Mouse (Mus musculus): ENCODE data around the gene Tmem102. TPM values are rescaled to one million over a fixed set of nuclear protein-coding genes. Genes with fewer than 3 reads are reported as not detected.
A peak's percentile ranks its signal among the peaks of the same experiment; 100 is the strongest.

The Tmem102 gene
- 0.42 and 1.2 TPM in 2 replicates for polyA plus RNA-seq (2016; fragmentation: Nextera tagmentation; extraction: Ambion mirVana)

GRCm38 (mm10) chr11:69804972-69805909 is at the start of gene Tmem102:
Gene Tmem102, minus strand, starts transcription at chr11:69805624.
- Histone ChIP-seq H3K4me3 (0 out of 2 replicates have a peak within 1 kb of the TSS, but pooled peaks have one; percentile 58), H3K27me3 (peaks cover 70% of the 10 kb centered on the region), H3K36me3 (no peaks in the 10 kb centered on the region), H3K4me2 (replicated peaks) (peak within 1 kb of the TSS; percentile 96), H3K9ac (replicated peaks) (no peak within 1 kb of the TSS), H3K9me3 (no peaks in the 10 kb centered on the region), H3K4me1 (peaks cover 49% of the 10 kb centered on the region), H3K27ac (replicated peaks) (no peak within 1 kb of the TSS)
- WGBS = 3% methylated on average over 29 of the region's 29 CpGs
- no peak for ATAC-seq (ENCODE audit: low FRiP score, low read depth)

DNA sequence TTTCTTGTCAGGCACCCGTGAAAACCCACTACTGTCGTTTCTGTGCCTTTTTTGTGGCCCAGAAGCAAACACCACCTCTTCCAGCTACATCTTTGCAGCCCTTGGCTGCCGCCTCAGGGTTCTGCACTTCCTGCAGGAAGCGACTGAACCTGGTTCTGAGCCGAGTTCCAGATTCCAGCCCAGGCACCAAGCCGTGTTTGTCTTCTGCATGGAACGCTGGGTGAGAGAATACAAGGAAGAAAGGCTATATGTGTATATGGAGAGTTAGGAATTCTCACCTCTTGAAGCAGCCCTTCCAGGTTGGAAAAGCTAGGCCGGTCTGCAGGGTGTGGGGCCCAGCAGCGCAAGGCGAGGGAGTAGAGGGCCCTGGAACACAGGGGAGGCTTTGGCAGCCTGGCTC is 49.3 kb upstream of the Tmem102 start:
- WGBS = 87% methylated on average over 10 of the region's 10 CpGs
- no peak for ATAC-seq (ENCODE audit: low FRiP score, low read depth)
- Histone ChIP-seq H3K27ac (replicated peaks) (0 out of 2 replicates have a peak overlapping the region, but pooled peaks have one; percentile 35), H3K9ac (replicated peaks) (no peak overlapping the region), H3K4me1 (0 out of 2 replicates have a peak, but pooled peaks cover 7% of the 10 kb centered on the region), H3K36me3 (peaks cover 26% of the 10 kb centered on the region), H3K9me3 (no peaks in the 10 kb centered on the region), H3K4me3 (no peak overlapping the region), H3K4me2 (replicated peaks) (no peak overlapping the region), H3K27me3 (peaks cover 27% of the 10 kb centered on the region)

DNA sequence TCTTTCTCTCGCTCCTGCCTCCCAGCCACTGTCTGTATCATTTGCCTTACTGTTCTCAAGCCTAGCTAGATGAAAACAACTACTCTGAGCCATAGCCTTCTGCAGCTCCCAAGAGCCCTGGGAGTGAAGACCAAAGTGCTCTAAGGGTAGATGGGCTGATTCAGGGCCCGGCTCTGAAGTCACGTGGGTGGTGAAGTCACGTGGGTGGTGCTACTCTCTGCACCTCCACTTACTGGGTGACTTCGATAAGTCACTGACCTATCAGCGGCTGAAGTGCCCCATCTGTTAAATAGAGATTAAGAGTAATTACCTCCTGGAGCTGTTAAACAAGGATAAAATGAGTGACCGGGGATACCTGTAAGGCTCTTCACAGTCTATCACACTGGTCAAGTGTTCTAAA is 48.6 kb upstream of the Tmem102 start:
- no peak for ATAC-seq (ENCODE audit: low FRiP score, low read depth)
- H3K9me3 ChIP-seq = no peaks in the 10 kb centered on the region
- 80% methylated on average over 7 of the region's 7 CpGs for WGBS

DNA sequence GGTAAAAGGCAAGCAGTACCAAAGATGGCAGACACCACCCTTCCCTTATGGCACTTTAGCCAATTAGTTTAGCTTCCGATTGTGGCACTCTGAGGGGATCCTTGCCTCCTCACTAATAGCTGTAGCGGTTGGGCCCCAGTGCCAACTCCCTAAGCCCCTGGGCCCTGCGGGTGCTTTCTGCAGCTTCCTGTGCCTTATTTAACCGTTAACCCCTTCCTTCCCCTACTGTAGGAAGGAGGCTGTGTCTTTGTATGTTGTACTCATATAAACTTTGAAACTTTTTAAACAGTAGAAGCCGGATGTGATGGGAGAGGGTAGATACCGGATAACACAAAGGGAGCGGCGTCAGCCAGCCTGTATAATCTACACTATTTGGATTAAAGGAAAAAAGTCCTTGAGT is 45.3 kb upstream of the Tmem102 start:
- no peaks in the 10 kb centered on the region for H3K9me3 ChIP-seq
- no peak overlapping the region for H3K4me2 ChIP-seq (replicated peaks)
- ATAC-seq (ENCODE audit: low FRiP score, low read depth) = no peak
- H3K27me3 ChIP-seq = 0 out of 2 replicates have a peak, but pooled peaks cover 3% of the 10 kb centered on the region
- 81% methylated on average over 8 of the region's 8 CpGs for WGBS
- H3K4me3 ChIP-seq = no peak overlapping the region
- H3K9ac ChIP-seq (replicated peaks) = no peak overlapping the region
- no peak overlapping the region for H3K27ac ChIP-seq (replicated peaks)
- H3K4me1 ChIP-seq = peaks cover 25% of the 10 kb centered on the region
- H3K36me3 ChIP-seq = peaks cover 46% of the 10 kb centered on the region

More for the DNA sequence above, 48.6 kb upstream of the Tmem102 start:
- Histone ChIP-seq H3K27me3 (peaks cover 20% of the 10 kb centered on the region), H3K4me3 (no peak overlapping the region), H3K4me1 (0 out of 2 replicates have a peak, but pooled peaks cover 7% of the 10 kb centered on the region), H3K36me3 (peaks cover 33% of the 10 kb centered on the region), H3K4me2 (replicated peaks) (no peak overlapping the region), H3K27ac (replicated peaks) (0 out of 2 replicates have a peak overlapping the region, but pooled peaks have one; percentile 2), H3K9ac (replicated peaks) (no peak overlapping the region)

DNA sequence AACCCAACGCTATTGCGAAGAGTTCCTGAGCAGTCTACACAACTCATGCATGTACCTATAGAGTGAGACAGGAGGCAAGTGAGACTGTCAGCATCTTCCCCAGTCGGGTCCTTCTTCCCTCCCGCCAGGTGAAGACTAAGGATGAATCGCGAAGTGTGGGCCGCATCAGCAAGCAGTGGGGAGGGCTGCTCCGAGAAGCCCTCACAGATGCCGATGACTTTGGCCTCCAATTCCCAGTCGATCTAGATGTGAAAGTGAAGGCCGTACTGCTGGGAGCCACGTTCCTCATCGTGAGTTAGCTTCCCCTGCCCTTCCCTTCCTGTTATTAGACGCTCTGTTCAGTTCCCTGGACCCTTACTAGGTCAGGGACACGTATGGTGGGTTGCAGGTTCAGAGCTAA is 44.5 kb upstream of the Tmem102 start:
- no peaks in the 10 kb centered on the region for H3K27me3 ChIP-seq
- 96% methylated on average over 15 of the region's 15 CpGs for WGBS
- no peak for ATAC-seq (ENCODE audit: low FRiP score, low read depth)

DNA sequence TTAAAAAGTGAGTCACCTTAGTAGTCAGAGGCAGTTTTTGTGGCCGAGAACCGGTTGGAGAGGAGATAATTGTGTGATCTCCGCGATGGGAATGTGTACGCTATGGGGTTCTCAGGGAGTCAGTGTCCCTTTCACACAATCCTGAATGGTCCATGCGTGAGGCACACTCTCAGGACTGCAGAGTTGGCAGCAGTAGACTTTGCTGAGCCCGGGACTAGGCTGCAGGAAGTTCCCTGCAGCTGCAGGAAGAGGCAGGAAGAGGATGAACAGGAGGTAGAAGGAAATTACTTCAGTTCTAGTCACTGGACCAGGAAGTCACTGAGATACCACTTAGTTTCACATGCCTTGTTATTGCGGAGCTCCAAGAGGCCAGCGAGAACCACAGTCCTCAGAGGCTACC is 43.7 kb upstream of the Tmem102 start:
- Histone ChIP-seq H3K9ac (replicated peaks) (no peak overlapping the region), H3K4me2 (replicated peaks) (no peak overlapping the region), H3K27me3 (no peaks in the 10 kb centered on the region), H3K9me3 (no peaks in the 10 kb centered on the region), H3K27ac (replicated peaks) (no peak overlapping the region), H3K4me1 (peaks cover 32% of the 10 kb centered on the region), H3K36me3 (peaks cover 46% of the 10 kb centered on the region), H3K4me3 (no peak overlapping the region)
- ATAC-seq (ENCODE audit: low FRiP score, low read depth) = no peak
- 93% methylated on average over 9 of the region's 9 CpGs for WGBS

More for the DNA sequence above, 44.5 kb upstream of the Tmem102 start:
- Histone ChIP-seq H3K4me3 (no peak overlapping the region), H3K4me1 (peaks cover 32% of the 10 kb centered on the region), H3K27ac (replicated peaks) (no peak overlapping the region), H3K9ac (replicated peaks) (no peak overlapping the region), H3K4me2 (replicated peaks) (no peak overlapping the region), H3K36me3 (peaks cover 46% of the 10 kb centered on the region), H3K9me3 (no peaks in the 10 kb centered on the region)

DNA sequence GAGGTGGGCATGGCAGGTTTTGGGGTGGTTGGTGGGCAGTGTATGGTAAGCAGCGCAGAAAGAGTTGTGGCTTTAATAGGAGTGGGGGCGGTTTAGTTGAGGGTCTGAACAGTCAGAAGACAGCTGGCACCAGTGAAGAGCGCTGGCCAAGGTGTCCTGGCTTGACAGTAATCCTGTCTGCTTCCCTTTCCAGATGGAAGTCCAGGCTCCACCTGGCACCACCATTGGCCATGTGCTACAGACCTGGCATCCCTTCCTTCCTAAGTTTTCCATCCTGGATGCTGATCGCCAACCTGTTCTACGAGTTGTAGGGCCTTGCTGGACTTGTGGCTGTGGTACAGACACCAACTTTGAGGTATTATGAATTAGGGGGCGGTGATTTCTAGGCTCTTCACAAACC is 42.6 kb upstream of the Tmem102 start:
- Histone ChIP-seq H3K27ac (replicated peaks) (0 out of 2 replicates have a peak overlapping the region, but pooled peaks have one; percentile 1), H3K9me3 (no peaks in the 10 kb centered on the region), H3K4me1 (peaks cover 32% of the 10 kb centered on the region), H3K27me3 (no peaks in the 10 kb centered on the region), H3K4me3 (peak overlapping the region; percentile 75; the same call in 1 of the 2 replicates), H3K9ac (replicated peaks) (0 out of 2 replicates have a peak overlapping the region, but pooled peaks have one; percentile 84), H3K4me2 (replicated peaks) (peak overlapping the region; percentile 70), H3K36me3 (peaks cover 46% of the 10 kb centered on the region)
- 95% methylated on average over 6 of the region's 6 CpGs for WGBS
- no peak for ATAC-seq (ENCODE audit: low FRiP score, low read depth)

DNA sequence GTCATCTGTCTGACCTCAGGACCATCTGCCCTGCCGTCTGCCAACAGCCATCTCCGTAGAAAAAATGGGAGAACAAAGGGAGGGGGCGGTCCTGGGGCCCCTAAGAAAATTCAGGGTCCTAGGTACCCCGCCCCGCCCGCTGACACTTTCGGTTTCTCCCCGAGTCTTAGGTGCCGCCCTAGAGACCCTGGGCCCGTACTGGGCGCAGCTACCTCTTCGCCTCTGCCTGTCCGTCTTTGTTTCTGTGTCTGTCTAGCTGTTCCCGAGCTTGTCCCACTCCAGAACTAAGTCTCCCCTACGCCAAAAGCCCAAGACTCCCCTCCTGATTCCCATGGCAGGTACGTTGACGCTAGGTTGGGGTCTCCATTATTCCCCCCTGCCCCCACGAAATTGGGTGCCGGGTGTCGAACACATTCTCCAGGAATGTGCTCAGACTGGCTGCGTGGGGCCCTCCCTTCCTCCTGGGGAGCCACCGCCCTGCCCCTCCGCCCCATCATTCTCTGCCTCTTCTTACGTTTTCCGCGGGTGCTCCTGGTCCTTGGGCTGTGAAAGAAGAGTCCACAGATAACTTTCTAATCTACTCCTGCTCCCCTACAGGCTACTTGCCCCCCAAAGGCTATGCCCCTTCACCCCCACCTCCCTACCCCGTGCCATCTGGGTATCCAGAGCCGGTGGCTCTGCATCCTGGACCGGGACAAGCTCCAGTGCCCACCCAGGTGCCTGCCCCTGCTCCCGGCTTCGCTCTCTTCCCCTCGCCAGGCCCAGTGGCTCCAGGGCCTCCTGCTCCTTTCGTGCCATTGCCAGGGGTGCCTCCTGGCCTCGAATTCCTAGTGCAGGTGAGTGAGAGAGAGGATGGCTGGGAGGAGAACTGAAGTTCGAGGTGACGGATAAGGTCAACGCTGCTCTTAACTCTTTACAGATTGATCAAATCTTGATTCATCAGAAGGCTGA is 41.6 kb upstream of the Tmem102 start:
- peak overlapping the region; percentile 75 for H3K4me3 ChIP-seq
- H3K27ac ChIP-seq (replicated peaks) = peak overlapping the region; percentile 95
- H3K9me3 ChIP-seq = no peaks in the 10 kb centered on the region
- peaks cover 32% of the 10 kb centered on the region for H3K4me1 ChIP-seq
- H3K4me2 ChIP-seq (replicated peaks) = peak overlapping the region; percentile 70
- peak; percentile 35 for ATAC-seq (ENCODE audit: low FRiP score, low read depth)
- 13% methylated on average over 36 of the region's 37 CpGs for WGBS
- peak overlapping the region; percentile 84 for H3K9ac ChIP-seq (replicated peaks)
- no peaks in the 10 kb centered on the region for H3K27me3 ChIP-seq
- H3K36me3 ChIP-seq = peaks cover 43% of the 10 kb centered on the region

DNA sequence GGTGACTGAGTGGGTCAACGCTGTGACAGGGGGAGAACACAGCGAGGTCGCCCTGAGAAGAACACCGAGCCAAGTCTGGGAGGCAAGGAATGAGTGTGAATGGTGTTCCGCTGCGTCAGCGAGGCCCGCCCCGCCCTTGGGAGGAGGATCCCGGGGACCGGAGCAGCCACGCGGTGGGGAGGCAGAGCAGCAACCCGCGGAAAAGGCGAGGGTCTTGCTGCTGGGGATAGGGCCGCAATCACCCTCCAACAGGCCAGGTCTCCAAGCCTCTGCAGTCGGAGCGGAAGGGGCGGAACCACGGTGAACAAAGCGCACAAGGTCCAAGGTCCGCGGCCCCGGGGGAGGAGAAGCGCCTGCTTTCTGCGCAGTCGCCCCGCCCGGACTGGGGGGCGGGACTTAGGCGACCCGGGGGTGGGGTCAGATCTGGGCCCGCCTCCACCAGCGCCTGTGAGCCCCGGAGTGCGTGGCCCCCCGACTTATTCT is 40.8 kb upstream of the Tmem102 start, which contains the start of gene Plscr3:
Gene Plscr3 (plus strand): TSS at position 179 of the 483 bp plus-strand sequence.
- Histone ChIP-seq H3K36me3 (peaks cover 35% of the 10 kb centered on the region), H3K9me3 (no peaks in the 10 kb centered on the region), H3K4me3 (peak within 1 kb of the TSS; percentile 75), H3K27me3 (no peaks in the 10 kb centered on the region), H3K4me2 (replicated peaks) (peak within 1 kb of the TSS; percentile 70), H3K4me1 (peaks cover 32% of the 10 kb centered on the region), H3K27ac (replicated peaks) (peak within 1 kb of the TSS; percentile 95), H3K9ac (replicated peaks) (peak within 1 kb of the TSS; percentile 84)
- WGBS = 1% methylated on average over 33 of the region's 38 CpGs
- peak; percentile 94 for ATAC-seq (ENCODE audit: low FRiP score, low read depth)

DNA sequence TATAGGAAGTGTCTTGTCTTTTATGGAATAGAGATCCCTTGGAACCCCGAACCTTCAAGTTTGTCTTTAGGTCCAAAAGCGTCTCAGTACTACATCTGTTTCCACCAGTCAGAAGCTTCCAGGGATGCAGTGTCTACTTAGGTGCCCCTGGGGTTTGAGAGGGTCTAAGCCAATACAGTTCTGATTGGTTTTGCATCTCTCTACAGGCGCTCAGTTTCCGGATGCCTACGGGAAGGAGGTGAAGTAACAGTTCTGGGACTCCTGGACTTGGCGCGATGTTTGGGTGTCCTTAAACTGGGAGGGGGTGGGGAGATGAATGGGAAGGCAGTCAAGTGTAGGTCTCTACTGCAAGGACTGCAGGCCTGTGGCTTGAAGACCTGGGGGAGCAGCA is 33.3 kb upstream of the Tmem102 start:
- Histone ChIP-seq H3K27me3 (peaks cover 3% of the 10 kb centered on the region), H3K27ac (replicated peaks) (peak overlapping the region; percentile 93), H3K9ac (replicated peaks) (peak overlapping the region; percentile 60), H3K9me3 (no peaks in the 10 kb centered on the region), H3K36me3 (peaks cover 3% of the 10 kb centered on the region), H3K4me1 (peaks cover 40% of the 10 kb centered on the region), H3K4me2 (replicated peaks) (peak overlapping the region; percentile 96), H3K4me3 (peak overlapping the region; percentile 82)
- 0% methylated on average over 7 of the region's 7 CpGs for WGBS
- ATAC-seq (ENCODE audit: low FRiP score, low read depth) = peak; percentile 3; the same call in 1 of the 2 replicates

All from midbrain, embryonic 12.5 days (tissue).